In genomic region chr5:38097501-38098093, GRCm38 (mm10) we compare ENCODE assay signal across 9 mouse cellular contexts. TPM values are rescaled to one million over a fixed set of nuclear protein-coding genes. Genes with fewer than 3 reads are reported as not detected.
DNase-seq lines count a peak whose midpoint lies in the region; ATAC-seq lines count a peak whose summit lies in the region.
"Had no signal": no experiment of that assay in that cellular context is flagged by ENCODE, and none has a peak within 500 bp of the region (broad histone marks: within the 10 kb centered on the region; RNA-seq: fewer than 3 reads in every experiment).

No protein-coding gene starts in this region.

- no peak for DNase-seq in hindbrain, embryonic 11.5 days (ENCODE audit: low spot score)
- peak; percentile 80 for DNase-seq in midbrain, embryonic 14.5 days
- no peak for DNase-seq in midbrain, embryonic 10.5 days (ENCODE audit: low spot score)
- DNase-seq in brain, adult 2 months (ENCODE audit: low read depth, low spot score): peak; percentile 75
- peak; percentile 38 for DNase-seq in retina, postnatal 1 day
- DNase-seq in layer of hippocampus, postnatal 36 days: no peak

- peak; percentile 50; the same call in 1 of the 2 replicates for ATAC-seq in hindbrain, embryonic 16.5 days
- ATAC-seq in hindbrain, embryonic 11.5 days (ENCODE audit: low FRiP score): no peak
- ATAC-seq in midbrain, embryonic 14.5 days (ENCODE audit: low FRiP score, low TSS enrichment): no peak

- no peaks in the 10 kb centered on the region for H3K9me3 ChIP-seq in hindbrain, embryonic 16.5 days (ENCODE audit: control insufficient read depth, low read length)
- no peaks in the 10 kb centered on the region for H3K9me3 ChIP-seq in hindbrain, embryonic 11.5 days (ENCODE audit: control insufficient read depth, low read length)
- H3K9me3 ChIP-seq in midbrain, embryonic 14.5 days (ENCODE audit: control insufficient read depth, low read length): no peaks in the 10 kb centered on the region
- H3K9me3 ChIP-seq in midbrain, embryonic 10.5 days (replicated peaks): no peaks in the 10 kb centered on the region
- H3K9me3 ChIP-seq: hindbrain, embryonic 13.5 days had no signal

- H3K4me1 ChIP-seq in hindbrain, embryonic 16.5 days (ENCODE audit: control insufficient read depth, insufficient read depth, low read depth, low read length): no peaks in the 10 kb centered on the region; the same call in 1 of the 2 replicates
- H3K4me1 ChIP-seq in hindbrain, embryonic 11.5 days (replicated peaks; ENCODE audit: control insufficient read depth, insufficient read depth, low read length): no peaks in the 10 kb centered on the region
- H3K4me1 ChIP-seq in midbrain, embryonic 14.5 days (ENCODE audit: control insufficient read depth, insufficient read depth, low read length): no peaks in the 10 kb centered on the region
- no peaks in the 10 kb centered on the region for H3K4me1 ChIP-seq in midbrain, embryonic 10.5 days

- no peak overlapping the region for H3K9ac ChIP-seq in hindbrain, embryonic 16.5 days (ENCODE audit: low read depth, low read length)
- H3K9ac ChIP-seq in hindbrain, embryonic 11.5 days (ENCODE audit: low read depth, low read length): no peak overlapping the region
- H3K9ac ChIP-seq in midbrain, embryonic 14.5 days (replicated peaks; ENCODE audit: low read length): no peak overlapping the region
- H3K9ac ChIP-seq: hindbrain, embryonic 13.5 days had no signal

- H3K4me2 ChIP-seq in hindbrain, embryonic 16.5 days (ENCODE audit: low read length): no peak overlapping the region
- H3K4me2 ChIP-seq in hindbrain, embryonic 11.5 days (replicated peaks; ENCODE audit: low read depth, low read length): no peak overlapping the region
- H3K4me2 ChIP-seq in midbrain, embryonic 14.5 days (ENCODE audit: low read length): no peak overlapping the region
- H3K4me2 ChIP-seq: hindbrain, embryonic 13.5 days had no signal

- no peaks in the 10 kb centered on the region for H3K36me3 ChIP-seq in hindbrain, embryonic 16.5 days (ENCODE audit: control insufficient read depth, insufficient read depth, low read length)
- H3K36me3 ChIP-seq in hindbrain, embryonic 11.5 days (ENCODE audit: control insufficient read depth, insufficient read depth, low read length): no peaks in the 10 kb centered on the region
- no peaks in the 10 kb centered on the region for H3K36me3 ChIP-seq in midbrain, embryonic 14.5 days (ENCODE audit: control insufficient read depth, insufficient read depth, low read length)
- no peaks in the 10 kb centered on the region for H3K36me3 ChIP-seq in midbrain, embryonic 10.5 days
- H3K36me3 ChIP-seq: hindbrain, embryonic 13.5 days had no signal

- 67% methylated on average over 4 of the region's 4 CpGs for WGBS in hindbrain, embryonic 16.5 days
- WGBS in hindbrain, embryonic 11.5 days: 73% methylated on average over 4 of the region's 4 CpGs
- 67% methylated on average over 4 of the region's 4 CpGs for WGBS in midbrain, embryonic 14.5 days
- WGBS in midbrain, embryonic 10.5 days: 68% methylated on average over 4 of the region's 4 CpGs

- H3K27ac ChIP-seq in hindbrain, embryonic 16.5 days (ENCODE audit: low read depth, low read length): no peak overlapping the region
- H3K27ac ChIP-seq in hindbrain, embryonic 11.5 days (ENCODE audit: low read depth, low read length): no peak overlapping the region
- no peak overlapping the region for H3K27ac ChIP-seq in midbrain, embryonic 14.5 days (replicated peaks; ENCODE audit: low read depth, low read length)
- no peak overlapping the region for H3K27ac ChIP-seq in midbrain, embryonic 10.5 days (replicated peaks)
- H3K27ac ChIP-seq: hindbrain, embryonic 13.5 days; macrophage had no signal

- no peak overlapping the region for H3K4me3 ChIP-seq in hindbrain, embryonic 16.5 days (ENCODE audit: low read length)
- no peak overlapping the region for H3K4me3 ChIP-seq in hindbrain, embryonic 11.5 days (ENCODE audit: low read depth, low read length)
- H3K4me3 ChIP-seq in midbrain, embryonic 14.5 days (replicated peaks; ENCODE audit: low read depth, low read length): no peak overlapping the region
- no peak overlapping the region for H3K4me3 ChIP-seq in midbrain, embryonic 10.5 days
- H3K4me3 ChIP-seq: hindbrain, embryonic 13.5 days had no signal

- H3K27me3 ChIP-seq in hindbrain, embryonic 16.5 days (replicated peaks; ENCODE audit: control insufficient read depth, insufficient read depth, low read length): no peaks in the 10 kb centered on the region
- H3K27me3 ChIP-seq in hindbrain, embryonic 11.5 days (ENCODE audit: control insufficient read depth, insufficient read depth, low read length): no peaks in the 10 kb centered on the region
- H3K27me3 ChIP-seq in midbrain, embryonic 14.5 days (ENCODE audit: control insufficient read depth, insufficient read depth, low read length): no peaks in the 10 kb centered on the region
- H3K27me3 ChIP-seq in midbrain, embryonic 10.5 days (ENCODE audit: low read depth, poor library complexity, severe bottlenecking): no peaks in the 10 kb centered on the region
- H3K27me3 ChIP-seq: hindbrain, embryonic 13.5 days had no signal

RNA-seq across cellular contexts. Expression of gene Stx18, which starts 59.1 kb away (rescaled TPM):
- polyA plus RNA-seq in hindbrain, embryonic 16.5 days (2015; fragmentation: Nextera tagmentation; extraction: Ambion mirVana): 36.5 and 38.5 TPM in 2 replicates
- polyA plus RNA-seq in hindbrain, embryonic 11.5 days (2014; fragmentation: Nextera tagmentation; extraction: Ambion mirVana): 56.0 and 59.1 TPM in 2 replicates
- polyA plus RNA-seq in midbrain, embryonic 14.5 days (2014; fragmentation: Nextera tagmentation; extraction: Ambion mirVana): 29.5 and 33.2 TPM in 2 replicates
- 48.6 and 55.8 TPM in 2 replicates for polyA plus RNA-seq in midbrain, embryonic 10.5 days (2016; fragmentation: Nextera tagmentation; extraction: Ambion mirVana)
- 10 to 100 TPM; 37.1 to 39.9 TPM for total RNA-seq in layer of hippocampus, postnatal 36 days (2021)

Comparison
In these comparisons a context has a peak if more than half of its experiments do, and no peak if none do; other contexts are left out.
1. DNase-seq: peak in midbrain, embryonic 14.5 days (single experiment), brain, adult 2 months (single experiment) and retina, postnatal 1 day (single experiment); none in hindbrain, embryonic 11.5 days (single experiment), midbrain, embryonic 10.5 days (single experiment) and layer of hippocampus, postnatal 36 days (0 of 2).